Mouse (Mus musculus) embryonic fibroblast, embryonic 13.5 days (primary cell): ENCODE results near the gene Gm20388.

ENCODE experiments used
- CTCF ChIP-seq: IDR thresholded peaks from 2 replicates; pipeline ENCODE4 v1.5.1; 2011; ENCODE audit warnings: mild to moderate bottlenecking, control low read depth, low read length, moderate library complexity, borderline replicate concordance; ENCODE audit not compliant: insufficient read depth
- POLR2A ChIP-seq: IDR thresholded peaks from 2 replicates; pipeline ENCODE4 v1.6.1; 2011; ENCODE audit warnings: low read depth, mild to moderate bottlenecking, control low read depth, low read length, moderate library complexity

DNA sequence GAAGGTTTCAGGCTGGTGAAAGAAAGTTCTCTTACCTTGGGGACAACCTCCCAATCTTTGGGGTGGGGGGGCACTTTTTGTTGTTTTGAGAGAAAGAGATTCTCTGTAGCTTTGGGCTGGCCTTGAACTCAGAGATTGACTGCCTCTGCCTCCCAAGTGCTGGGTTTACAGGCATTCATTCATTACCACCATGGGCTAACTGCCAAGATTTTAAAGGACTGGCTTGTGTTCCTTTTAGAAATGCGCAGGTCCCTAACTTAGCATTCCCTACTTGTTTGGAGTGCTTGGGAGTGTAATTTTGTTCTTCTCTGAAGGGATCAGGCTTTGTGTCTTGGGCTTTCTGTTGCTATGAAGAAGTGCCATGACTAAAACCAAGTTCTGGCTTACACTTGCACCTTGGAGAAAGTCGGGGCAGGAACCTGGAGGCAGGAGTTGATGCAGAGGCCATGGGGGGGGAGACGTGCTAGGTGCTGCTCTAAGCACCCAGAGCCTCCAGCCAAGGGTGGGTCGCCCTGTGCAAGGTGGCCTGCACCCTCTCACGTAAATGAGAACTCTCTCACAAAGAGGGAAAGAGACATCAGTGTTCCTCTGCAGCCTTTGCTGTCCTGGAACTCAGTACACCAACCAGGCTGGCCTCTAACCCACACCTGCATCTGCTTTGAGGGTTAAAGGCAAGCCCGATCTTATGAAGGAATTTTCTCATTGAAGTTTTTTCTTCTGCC is 3193.6 kb downstream of the Gm20388 start:
- TF ChIP-seq CTCF (no peak), POLR2A (0 out of 2 replicates have a peak, but pooled peaks have one; percentile 12)
